27 mouse cellular contexts compared by ENCODE assay signal in genomic region chr5:111766696-111767095, GRCm38 (mm10). TPM values are rescaled to one million over a fixed set of nuclear protein-coding genes. Genes with fewer than 3 reads are reported as not detected.
A peak's percentile ranks its signal among the peaks of the same experiment; 100 is the strongest.
DNase-seq lines count a peak whose midpoint lies in the region; ATAC-seq lines count a peak whose summit lies in the region.
"Had no signal": no experiment of that assay in that cellular context is flagged by ENCODE, and none has a peak within 500 bp of the region (broad histone marks: within the 10 kb centered on the region; RNA-seq: fewer than 3 reads in every experiment).

No protein-coding gene starts in this region.

- no peaks in the 10 kb centered on the region for H3K9me3 ChIP-seq in hindbrain, embryonic 10.5 days
- no peaks in the 10 kb centered on the region for H3K9me3 ChIP-seq in hindbrain, embryonic 11.5 days (ENCODE audit: control insufficient read depth, low read length)
- H3K9me3 ChIP-seq in midbrain, embryonic 10.5 days (replicated peaks), result no peaks in the 10 kb centered on the region
- H3K9me3 ChIP-seq: embryonic facial prominence, embryonic 10.5 days; embryonic facial prominence, embryonic 12.5 days; forebrain, embryonic 13.5 days; forebrain, embryonic 15.5 days had no signal

- peak; percentile 60 for DNase-seq in gastrocnemius, adult 18-20 months (ENCODE audit: low spot score)
- DNase-seq in gastrocnemius, postnatal 36 days, result no peak
- DNase-seq in hindbrain, embryonic 10.5 days (ENCODE audit: low spot score), result no peak
- DNase-seq in hindbrain, embryonic 11.5 days (ENCODE audit: low spot score), result no peak
- no peak for DNase-seq in midbrain, embryonic 10.5 days (ENCODE audit: low spot score)
- DNase-seq: adrenal gland, adult 8-10 months; adrenal gland, postnatal 14 days; adrenal gland, postnatal 36 days; B cell, adult 2 months; cerebellum, adult 11-12 months; cerebellum, adult 2 months; cerebellum, adult 9-10 months; cerebellum, postnatal 10 days; cerebellum, postnatal 25 days had no signal

- no peaks in the 10 kb centered on the region for H3K36me3 ChIP-seq in hindbrain, embryonic 10.5 days
- H3K36me3 ChIP-seq in hindbrain, embryonic 11.5 days (ENCODE audit: control insufficient read depth, insufficient read depth, low read length), result no peaks in the 10 kb centered on the region
- no peaks in the 10 kb centered on the region for H3K36me3 ChIP-seq in midbrain, embryonic 10.5 days
- H3K36me3 ChIP-seq: embryonic facial prominence, embryonic 10.5 days; embryonic facial prominence, embryonic 12.5 days; forebrain, embryonic 15.5 days; G1E had no signal

- WGBS in hindbrain, embryonic 10.5 days, result 86% methylated on average over 4 of the region's 4 CpGs
- WGBS in hindbrain, embryonic 11.5 days, result 81% methylated on average over 4 of the region's 4 CpGs
- 81% methylated on average over 4 of the region's 4 CpGs for WGBS in midbrain, embryonic 10.5 days

- H3K4me2 ChIP-seq in hindbrain, embryonic 11.5 days (replicated peaks; ENCODE audit: low read depth, low read length), result no peak overlapping the region
- H3K4me2 ChIP-seq: embryonic facial prominence, embryonic 12.5 days; forebrain, embryonic 13.5 days; forebrain, embryonic 15.5 days had no signal

- H3K4me1 ChIP-seq in hindbrain, embryonic 10.5 days (replicated peaks), result peaks cover 62% of the 10 kb centered on the region
- peaks cover 21% of the 10 kb centered on the region for H3K4me1 ChIP-seq in hindbrain, embryonic 11.5 days (replicated peaks; ENCODE audit: control insufficient read depth, insufficient read depth, low read length)
- peaks cover 48% of the 10 kb centered on the region for H3K4me1 ChIP-seq in midbrain, embryonic 10.5 days

- no peak overlapping the region for H3K4me3 ChIP-seq in hindbrain, embryonic 10.5 days
- no peak overlapping the region for H3K4me3 ChIP-seq in hindbrain, embryonic 11.5 days (ENCODE audit: low read depth, low read length)
- no peak overlapping the region for H3K4me3 ChIP-seq in midbrain, embryonic 10.5 days
- H3K4me3 ChIP-seq: embryonic facial prominence, embryonic 10.5 days; embryonic facial prominence, embryonic 12.5 days; forebrain, embryonic 13.5 days; forebrain, embryonic 15.5 days had no signal

- intact Hi-C loops in gastrocnemius, postnatal 36 days (cut with DNase I), result no loop called here

- ATAC-seq in hindbrain, embryonic 11.5 days (ENCODE audit: low FRiP score), result no peak
- ATAC-seq: activated CD4-positive, CD25-positive, alpha-beta regulatory T cell, adult 4 months; CD4-positive, CD25-positive, alpha-beta regulatory T cell, adult 4 months; forebrain, embryonic 13.5 days; forebrain, embryonic 15.5 days; Patski had no signal

- H3K27me3 ChIP-seq in hindbrain, embryonic 10.5 days (ENCODE audit: insufficient read depth, poor library complexity, severe bottlenecking), result peaks cover 21% of the 10 kb centered on the region
- no peaks in the 10 kb centered on the region for H3K27me3 ChIP-seq in hindbrain, embryonic 11.5 days (ENCODE audit: control insufficient read depth, insufficient read depth, low read length)
- peaks cover 67% of the 10 kb centered on the region for H3K27me3 ChIP-seq in midbrain, embryonic 10.5 days (ENCODE audit: low read depth, poor library complexity, severe bottlenecking)
- H3K27me3 ChIP-seq: CH12.LX; embryonic facial prominence, embryonic 12.5 days; forebrain, embryonic 13.5 days; forebrain, embryonic 15.5 days had no signal

- no peak overlapping the region for H3K9ac ChIP-seq in hindbrain, embryonic 11.5 days (ENCODE audit: low read depth, low read length)
- H3K9ac ChIP-seq: embryonic facial prominence, embryonic 12.5 days; forebrain, embryonic 13.5 days; forebrain, embryonic 15.5 days had no signal

- H3K27ac ChIP-seq in hindbrain, embryonic 10.5 days, result peak overlapping the region; percentile 65
- H3K27ac ChIP-seq in hindbrain, embryonic 11.5 days (ENCODE audit: low read depth, low read length), result no peak overlapping the region
- H3K27ac ChIP-seq in midbrain, embryonic 10.5 days (replicated peaks), result no peak overlapping the region
- H3K27ac ChIP-seq: embryonic facial prominence, embryonic 12.5 days; forebrain, embryonic 13.5 days; forebrain, embryonic 15.5 days had no signal

RNA-seq across cellular contexts. Expression of gene Gm26897, which starts 33.0 kb away (rescaled TPM):
- not detected for total RNA-seq in gastrocnemius, adult 18-20 months (2021)
- not detected for total RNA-seq in gastrocnemius, postnatal 36 days (2021)
- not detected in 2 replicates for polyA plus RNA-seq in hindbrain, embryonic 10.5 days (2016; fragmentation: Nextera tagmentation; extraction: Ambion mirVana)
- not detected in 2 replicates for polyA plus RNA-seq in hindbrain, embryonic 11.5 days (2014; fragmentation: Nextera tagmentation; extraction: Ambion mirVana)
- not detected in 2 replicates for polyA plus RNA-seq in midbrain, embryonic 10.5 days (2016; fragmentation: Nextera tagmentation; extraction: Ambion mirVana)
- total RNA-seq: adrenal gland, adult 18-20 months; adrenal gland, adult 8-10 months; adrenal gland, postnatal 14 days; adrenal gland, postnatal 36 days; CH12.LX; G1E had no signal
- polyA plus RNA-seq: activated CD4-positive, CD25-positive, alpha-beta regulatory T cell, adult 4 months; CD4-positive, CD25-positive, alpha-beta regulatory T cell, adult 4 months; cerebellum, adult 2 months; cortical plate, adult 2 months; embryonic facial prominence, embryonic 10.5 days; embryonic facial prominence, embryonic 12.5 days; embryonic facial prominence, embryonic 14.5 days; forebrain, embryonic 11.5 days; forebrain, embryonic 13.5 days; forebrain, embryonic 15.5 days; G1E; Patski had no signal
